Mouse (Mus musculus): ENCODE data around the gene Myzap. TPM values are rescaled to one million over a fixed set of nuclear protein-coding genes. Genes with fewer than 3 reads are reported as not detected.
A peak's percentile ranks its signal among the peaks of the same experiment; 100 is the strongest.

Myzap gene
- total and polyA plus RNA-seq, 2 experiments from 2014 or later = 1.7 to 2.0 TPM

DNA sequence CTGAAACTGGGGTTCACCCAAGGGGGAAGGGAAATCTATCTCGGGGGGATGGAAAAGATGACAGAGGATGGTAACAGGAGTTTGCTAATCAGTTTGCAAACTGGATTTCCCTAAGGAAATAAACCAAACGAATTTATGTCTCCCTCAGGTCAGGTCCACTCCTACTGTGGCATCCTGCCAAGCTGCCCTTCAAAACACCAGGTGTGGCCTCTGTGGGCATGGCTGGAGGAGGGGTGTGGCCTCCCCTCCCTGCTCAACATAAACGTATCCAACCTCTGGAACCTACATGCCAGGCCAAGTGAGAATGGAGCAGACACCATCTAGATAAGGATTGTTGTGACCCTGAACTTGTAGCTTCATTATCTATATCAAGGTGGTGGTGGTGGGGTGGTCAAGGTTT is 5.8 kb downstream of the Myzap start:
- no peak for DNase-seq
- Histone ChIP-seq H3K27ac (ENCODE audit: low read depth, low read length) (no peak overlapping the region), H3K27me3 (ENCODE audit: insufficient read depth, low read length) (no peaks in the 10 kb centered on the region), H3K9me3 (ENCODE audit: low read length) (peaks cover 5% of the 10 kb centered on the region; the same call in 1 of the 2 replicates), H3K4me3 (ENCODE audit: low read depth, low read length) (no peak overlapping the region), H3K9ac (no peak overlapping the region), H3K4me1 (ENCODE audit: insufficient read depth) (no peaks in the 10 kb centered on the region), H3K36me3 (ENCODE audit: insufficient read depth) (no peaks in the 10 kb centered on the region), H3K4me2 (ENCODE audit: low read depth) (no peak overlapping the region)
- WGBS = 65% methylated on average over 3 of the region's 3 CpGs
- no peak for ATAC-seq
- TF ChIP-seq CTCF (IDR thresholded peaks at IDR 0.05; ENCODE audit: low read depth) = no peak

GRCm38 (mm10) chr9:71582771-71583170 is 9.4 kb downstream of the Myzap start:
- no peaks in the 10 kb centered on the region for H3K4me1 ChIP-seq (ENCODE audit: insufficient read depth)
- H3K4me2 ChIP-seq (ENCODE audit: low read depth) = no peak overlapping the region
- no peaks in the 10 kb centered on the region for H3K27me3 ChIP-seq (ENCODE audit: insufficient read depth, low read length)
- ATAC-seq (no peak), DNase-seq (no peak)
- no peak for TF ChIP-seq CTCF (IDR thresholded peaks at IDR 0.05; ENCODE audit: low read depth)
- no peak overlapping the region for H3K4me3 ChIP-seq (ENCODE audit: low read depth, low read length)
- H3K9me3 ChIP-seq (ENCODE audit: low read length) = peaks cover 5% of the 10 kb centered on the region; the same call in 1 of the 2 replicates
- H3K9ac ChIP-seq = no peak overlapping the region
- WGBS = 64% methylated on average over 1 of the region's 1 CpGs
- H3K36me3 ChIP-seq (ENCODE audit: insufficient read depth) = no peaks in the 10 kb centered on the region
- no peak overlapping the region for H3K27ac ChIP-seq (ENCODE audit: low read depth, low read length)

GRCm38 (mm10) chr9:71578896-71579564 is 13.1 kb downstream of the Myzap start:
- no peak overlapping the region for H3K27ac ChIP-seq (ENCODE audit: low read depth, low read length)
- no peak for TF ChIP-seq CTCF (IDR thresholded peaks at IDR 0.05; ENCODE audit: low read depth)
- no peaks in the 10 kb centered on the region for H3K27me3 ChIP-seq (ENCODE audit: insufficient read depth, low read length)
- peak; percentile 74 for ATAC-seq
- peak; percentile 26 for DNase-seq
- H3K9me3 ChIP-seq (ENCODE audit: low read length) = no peaks in the 10 kb centered on the region
- H3K4me2 ChIP-seq (ENCODE audit: low read depth) = no peak overlapping the region
- no peak overlapping the region for H3K4me3 ChIP-seq (ENCODE audit: low read depth, low read length)
- no peak overlapping the region for H3K9ac ChIP-seq
- H3K36me3 ChIP-seq (ENCODE audit: insufficient read depth) = no peaks in the 10 kb centered on the region
- 55% methylated on average over 7 of the region's 7 CpGs for WGBS
- H3K4me1 ChIP-seq (ENCODE audit: insufficient read depth) = no peaks in the 10 kb centered on the region

DNA sequence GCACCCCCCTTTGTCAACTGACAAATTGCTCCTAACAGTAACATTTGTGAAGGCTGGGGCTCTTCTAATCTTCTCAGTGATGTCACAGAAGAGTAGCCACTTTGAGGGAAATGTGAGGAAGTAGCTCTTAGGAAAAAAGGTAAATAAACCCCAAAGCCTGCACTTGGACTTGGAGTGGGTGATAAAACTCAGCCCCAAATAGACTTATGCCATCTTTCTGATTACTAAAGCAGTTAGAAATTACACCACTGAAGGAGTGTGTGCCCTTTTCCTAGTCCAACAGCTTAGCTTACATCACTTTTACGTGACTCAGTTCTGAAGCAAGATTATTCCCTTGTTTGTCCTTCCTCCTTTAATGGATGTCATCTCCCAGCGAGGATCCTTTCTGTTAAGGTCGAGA is 17.7 kb downstream of the Myzap start:
- Histone ChIP-seq H3K36me3 (ENCODE audit: insufficient read depth) (no peaks in the 10 kb centered on the region), H3K4me1 (ENCODE audit: insufficient read depth) (no peaks in the 10 kb centered on the region), H3K4me2 (ENCODE audit: low read depth) (no peak overlapping the region), H3K4me3 (ENCODE audit: low read depth, low read length) (no peak overlapping the region), H3K27ac (ENCODE audit: low read depth, low read length) (no peak overlapping the region), H3K27me3 (ENCODE audit: insufficient read depth, low read length) (no peaks in the 10 kb centered on the region), H3K9me3 (ENCODE audit: low read length) (no peaks in the 10 kb centered on the region), H3K9ac (no peak overlapping the region)
- 88% methylated on average over 3 of the region's 3 CpGs for WGBS
- DNase-seq (no peak), ATAC-seq (no peak)
- no peak for TF ChIP-seq CTCF (IDR thresholded peaks at IDR 0.05; ENCODE audit: low read depth)

DNA sequence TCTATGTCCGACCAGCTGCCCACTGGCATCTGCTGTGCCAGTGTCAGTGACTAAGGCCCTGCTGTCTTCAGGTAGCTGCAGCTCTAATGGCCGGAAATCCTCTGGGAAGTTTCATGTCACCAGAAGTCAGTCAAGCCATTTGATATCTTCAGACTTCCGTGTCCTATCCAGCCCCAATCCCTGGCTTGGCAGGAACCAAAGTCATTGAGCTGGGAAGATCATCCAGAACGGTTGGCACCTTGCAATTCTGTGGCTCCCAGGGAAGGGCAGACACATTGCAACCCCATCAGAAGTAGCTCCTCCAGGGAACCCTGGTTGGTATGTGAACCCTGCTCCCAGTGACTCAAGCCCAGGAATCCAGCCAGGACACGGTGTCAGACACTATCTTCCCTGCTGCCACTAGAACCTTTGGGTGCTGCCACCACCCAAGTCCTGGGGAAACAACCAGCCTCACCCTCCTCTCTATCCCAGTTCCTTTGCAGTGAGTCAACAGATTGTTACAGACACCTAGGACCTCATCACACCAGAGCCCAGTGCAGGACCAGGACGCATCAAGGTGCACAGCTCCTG is 18.3 kb downstream of the Myzap start:
- no peak for ATAC-seq
- Histone ChIP-seq H3K27me3 (ENCODE audit: insufficient read depth, low read length) (no peaks in the 10 kb centered on the region), H3K9me3 (ENCODE audit: low read length) (no peaks in the 10 kb centered on the region), H3K4me2 (ENCODE audit: low read depth) (no peak overlapping the region), H3K9ac (no peak overlapping the region), H3K4me3 (ENCODE audit: low read depth, low read length) (no peak overlapping the region), H3K36me3 (ENCODE audit: insufficient read depth) (no peaks in the 10 kb centered on the region), H3K27ac (ENCODE audit: low read depth, low read length) (no peak overlapping the region), H3K4me1 (ENCODE audit: insufficient read depth) (no peaks in the 10 kb centered on the region)
- TF ChIP-seq CTCF (IDR thresholded peaks at IDR 0.05; ENCODE audit: low read depth) = no peak
- DNase-seq = no peak
- WGBS = 87% methylated on average over 6 of the region's 6 CpGs

- H3K9ac ChIP-seq = no peak overlapping the region
- H3K4me1 ChIP-seq (ENCODE audit: insufficient read depth) = no peaks in the 10 kb centered on the region
- no peak overlapping the region for H3K27ac ChIP-seq (ENCODE audit: low read depth, low read length)
- no peaks in the 10 kb centered on the region for H3K27me3 ChIP-seq (ENCODE audit: insufficient read depth, low read length)
- H3K36me3 ChIP-seq (ENCODE audit: insufficient read depth) = no peaks in the 10 kb centered on the region
- H3K4me3 ChIP-seq (ENCODE audit: low read depth, low read length) = no peak overlapping the region
- ATAC-seq (no peak), DNase-seq (no peak)
- TF ChIP-seq CTCF (IDR thresholded peaks at IDR 0.05; ENCODE audit: low read depth) = no peak
- no peaks in the 10 kb centered on the region for H3K9me3 ChIP-seq (ENCODE audit: low read length)
- H3K4me2 ChIP-seq (ENCODE audit: low read depth) = no peak overlapping the region
- 82% methylated on average over 7 of the region's 7 CpGs for WGBS
These were observed 21.0 kb downstream of the Myzap start for GRCm38 (mm10) chr9:71571150-71571633.

DNA sequence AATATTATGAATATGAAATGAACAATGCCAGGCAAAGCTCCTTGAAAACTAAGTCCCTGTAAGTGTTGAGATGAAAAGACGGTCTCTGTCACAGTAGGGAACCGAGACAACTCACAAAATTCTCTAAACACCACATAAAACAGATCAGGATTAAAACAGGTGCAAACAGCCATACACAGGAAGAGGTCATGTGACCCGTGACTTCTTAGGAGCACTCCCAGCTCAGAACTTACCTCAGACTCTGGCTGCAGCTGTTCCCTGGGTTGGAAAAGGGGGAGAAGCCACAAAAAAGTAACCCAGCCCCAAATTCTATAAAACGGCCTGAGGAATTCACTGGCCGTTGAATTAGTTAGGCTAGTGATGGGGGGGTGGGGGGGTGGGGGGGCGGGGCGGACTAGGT is 22.0 kb downstream of the Myzap start:
- WGBS = 69% methylated on average over 7 of the region's 7 CpGs
- no peak for TF ChIP-seq CTCF (IDR thresholded peaks at IDR 0.05; ENCODE audit: low read depth)
- Histone ChIP-seq H3K4me3 (ENCODE audit: low read depth, low read length) (no peak overlapping the region), H3K27ac (ENCODE audit: low read depth, low read length) (no peak overlapping the region), H3K9ac (no peak overlapping the region), H3K27me3 (ENCODE audit: insufficient read depth, low read length) (no peaks in the 10 kb centered on the region), H3K9me3 (ENCODE audit: low read length) (no peaks in the 10 kb centered on the region), H3K36me3 (ENCODE audit: insufficient read depth) (no peaks in the 10 kb centered on the region), H3K4me1 (ENCODE audit: insufficient read depth) (no peaks in the 10 kb centered on the region), H3K4me2 (ENCODE audit: low read depth) (no peak overlapping the region)
- no peak for DNase-seq
- no peak for ATAC-seq

All from forebrain, postnatal 0 days (tissue).